Mouse (Mus musculus) thymus, postnatal 14 days (tissue): ENCODE data around the gene Bscl2.
A peak's percentile ranks its signal among the peaks of the same experiment; 100 is the strongest.
"Not testable (repeated sequence)": the region's sequence is repeated elsewhere in the genome, so short reads cannot be mapped to it uniquely, and the experiment has no call there.

ENCODE experiments used
- DNase-seq: peaks from one replicate; pipeline ENCODE4 v3.0.0; 2021

Bscl2 gene

GRCm38 (mm10) chr19:8872266-8872840 is 35.1 kb downstream of the Bscl2 start:
- no peak for DNase-seq

- DNase-seq = no peak
These were observed 37.8 kb downstream of the Bscl2 start for GRCm38 (mm10) chr19:8875031-8875430.

GRCm38 (mm10) chr19:8880311-8881033 is 43.2 kb downstream of the Bscl2 start, which contains the start of gene Uqcc3:
Gene Uqcc3, minus strand, starts transcription at chr19:8880923.
- DNase-seq = peak; percentile 94

- DNase-seq = no peak
These were observed 43.7 kb downstream of the Bscl2 start for GRCm38 (mm10) chr19:8881034-8881392.

- no peak for DNase-seq
These were observed 46.3 kb downstream of the Bscl2 start, which contains the start of the genes Lbhd1 and Gm49403 for GRCm38 (mm10) chr19:8883616-8884015. Gene Lbhd1, plus strand, starts transcription at chr19:8883732. Gene Gm49403, plus strand, starts transcription at chr19:8883930.

GRCm38 (mm10) chr19:8886916-8887584 is 49.8 kb downstream of the Bscl2 start:
- DNase-seq = no peak

GRCm38 (mm10) chr19:8887585-8888463 is 50.6 kb downstream of the Bscl2 start:
- DNase-seq = no peak

GRCm38 (mm10) chr19:8888511-8889385 is 51.5 kb downstream of the Bscl2 start, which contains the start of the genes 1810009A15Rik and Gm49416:
Gene 1810009A15Rik, plus strand, starts transcription at chr19:8888853.
Gene Gm49416, plus strand, starts transcription at chr19:8888926.
- DNase-seq = peak; percentile 97

- DNase-seq = peak; percentile 88
These were observed 55.8 kb downstream of the Bscl2 start, which contains the start of gene Ints5 for GRCm38 (mm10) chr19:8892829-8893766. Gene Ints5, plus strand, starts transcription at chr19:8893005.

GRCm38 (mm10) chr19:8895397-8895960 is 58.2 kb downstream of the Bscl2 start:
- no peak for DNase-seq

- DNase-seq = not testable (repeated sequence)
These were observed 59.0 kb downstream of the Bscl2 start for GRCm38 (mm10) chr19:8896231-8896630.

GRCm38 (mm10) chr19:8897211-8897864 is 60.1 kb downstream of the Bscl2 start:
- DNase-seq = peak; percentile 37

- peak; percentile 96 for DNase-seq
These were observed 60.7 kb downstream of the Bscl2 start, which contains the start of gene Ganab for GRCm38 (mm10) chr19:8897865-8898495. Gene Ganab, plus strand, starts transcription at chr19:8898071.
